Mouse (Mus musculus): ENCODE results near the gene Ap1s3.

DNA sequence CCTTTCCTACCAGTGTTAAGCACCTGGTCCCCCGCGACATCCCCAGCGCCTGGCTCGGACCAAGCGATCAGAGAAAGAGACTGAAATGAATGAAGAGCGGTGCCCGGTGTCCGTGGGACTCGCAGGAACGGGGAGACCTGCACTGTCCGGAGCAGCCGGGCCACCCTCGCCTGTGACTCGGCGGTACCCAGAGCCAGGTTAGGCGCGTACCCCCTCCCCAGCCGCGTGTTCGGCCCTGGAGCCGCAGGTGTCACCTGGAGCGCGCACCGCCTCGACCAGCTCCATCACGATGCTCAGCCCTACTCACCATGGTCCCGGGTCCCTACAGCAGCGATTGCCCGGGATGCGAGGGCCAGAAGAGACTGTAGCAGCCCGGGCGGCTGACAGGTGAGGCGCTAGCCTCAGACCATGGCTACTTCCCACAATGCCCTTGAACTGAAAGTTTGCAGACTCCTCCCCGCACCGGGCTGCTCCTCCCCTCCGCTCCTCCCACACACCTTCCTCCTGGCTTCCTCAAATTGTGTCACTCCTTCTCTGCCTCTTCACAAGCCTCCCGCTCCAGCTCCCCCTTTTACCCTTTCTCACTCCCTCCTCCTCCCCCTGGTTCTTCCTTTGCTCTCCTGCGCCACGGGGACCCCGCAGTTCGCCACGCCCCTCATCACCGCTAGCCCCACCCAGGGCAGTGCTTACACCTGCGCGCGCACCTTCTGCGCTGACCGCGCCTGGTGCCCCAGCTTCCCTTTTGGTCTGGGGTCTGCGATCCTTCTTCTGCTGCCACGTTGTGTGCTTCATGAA lies at the start of gene Ap1s3:
- TF ChIP-seq CTCF (IDR thresholded peaks at IDR 0.05) (no peak), POLR2A (IDR thresholded peaks at IDR 0.05; ENCODE audit: insufficient read depth, low read depth, low read length) (no peak)
